Mouse (Mus musculus): ENCODE measurements at regions not wholly inside any gene's neighbourhood (a gene's known extent, or its start where the extent isn't known, plus 50 kb on each side); places are given as distances from the start of the nearest gene placed in this dataset.

GRCm38 (mm10) chr12:119069747-119070146 is 103.5 kb upstream of the Abcb5 start:
- no peak for DNase-seq (ENCODE audit: low spot score)
- no peak for ATAC-seq
- Histone ChIP-seq H3K36me3 (ENCODE audit: insufficient read depth, low read length) (no peaks in the 10 kb centered on the region), H3K4me1 (ENCODE audit: insufficient read depth, low read depth, low read length) (no peaks in the 10 kb centered on the region), H3K9ac (replicated peaks; ENCODE audit: low read depth) (no peak overlapping the region), H3K4me3 (ENCODE audit: low read depth, low read length) (no peak overlapping the region), H3K9me3 (ENCODE audit: low read length) (no peaks in the 10 kb centered on the region), H3K27ac (ENCODE audit: low read length) (no peak overlapping the region), H3K4me2 (replicated peaks; ENCODE audit: low read depth, low read length) (no peak overlapping the region), H3K27me3 (replicated peaks; ENCODE audit: insufficient read depth, low read length) (no peaks in the 10 kb centered on the region)
- 79% methylated on average over 3 of the region's 3 CpGs for WGBS
- no peak for TF ChIP-seq EP300 (IDR thresholded peaks at IDR 0.05)
- no peak for TF ChIP-seq CTCF (IDR thresholded peaks at IDR 0.05)

- no peaks in the 10 kb centered on the region for H3K4me1 ChIP-seq (ENCODE audit: insufficient read depth, low read depth, low read length)
- H3K9me3 ChIP-seq (ENCODE audit: low read length) = no peaks in the 10 kb centered on the region
- TF ChIP-seq EP300 (IDR thresholded peaks at IDR 0.05) (no peak), CTCF (IDR thresholded peaks at IDR 0.05) (no peak)
- no peak overlapping the region for H3K9ac ChIP-seq (replicated peaks; ENCODE audit: low read depth)
- no peaks in the 10 kb centered on the region for H3K27me3 ChIP-seq (replicated peaks; ENCODE audit: insufficient read depth, low read length)
- H3K4me3 ChIP-seq (ENCODE audit: low read depth, low read length) = no peak overlapping the region
- 93% methylated on average over 2 of the region's 2 CpGs for WGBS
- H3K27ac ChIP-seq (ENCODE audit: low read length) = no peak overlapping the region
- no peak for DNase-seq (ENCODE audit: low spot score)
- no peak overlapping the region for H3K4me2 ChIP-seq (replicated peaks; ENCODE audit: low read depth, low read length)
- ATAC-seq = no peak
- no peaks in the 10 kb centered on the region for H3K36me3 ChIP-seq (ENCODE audit: insufficient read depth, low read length)
Measured at GRCm38 (mm10) chr12:119068079-119068478, 101.9 kb upstream of the Abcb5 start.

GRCm38 (mm10) chr12:119062931-119063330 is 96.7 kb upstream of the Abcb5 start:
- Histone ChIP-seq H3K9me3 (ENCODE audit: low read length) (no peaks in the 10 kb centered on the region), H3K9ac (replicated peaks; ENCODE audit: low read depth) (no peak overlapping the region), H3K4me2 (replicated peaks; ENCODE audit: low read depth, low read length) (no peak overlapping the region), H3K27me3 (replicated peaks; ENCODE audit: insufficient read depth, low read length) (no peaks in the 10 kb centered on the region), H3K4me3 (ENCODE audit: low read depth, low read length) (no peak overlapping the region), H3K36me3 (ENCODE audit: insufficient read depth, low read length) (no peaks in the 10 kb centered on the region), H3K4me1 (ENCODE audit: insufficient read depth, low read depth, low read length) (no peaks in the 10 kb centered on the region), H3K27ac (ENCODE audit: low read length) (no peak overlapping the region)
- TF ChIP-seq CTCF (IDR thresholded peaks at IDR 0.05) = no peak
- no peak for TF ChIP-seq EP300 (IDR thresholded peaks at IDR 0.05)
- WGBS = 61% methylated on average over 2 of the region's 2 CpGs
- ATAC-seq (no peak), DNase-seq (ENCODE audit: low spot score) (no peak)

GRCm38 (mm10) chr12:119062490-119062889 is 96.3 kb upstream of the Abcb5 start:
- H3K27ac ChIP-seq (ENCODE audit: low read length) = no peak overlapping the region
- H3K4me2 ChIP-seq (replicated peaks; ENCODE audit: low read depth, low read length) = no peak overlapping the region
- no peak for TF ChIP-seq CTCF (IDR thresholded peaks at IDR 0.05)
- TF ChIP-seq EP300 (IDR thresholded peaks at IDR 0.05) = no peak
- no peak for ATAC-seq
- no peaks in the 10 kb centered on the region for H3K4me1 ChIP-seq (ENCODE audit: insufficient read depth, low read depth, low read length)
- no peaks in the 10 kb centered on the region for H3K27me3 ChIP-seq (replicated peaks; ENCODE audit: insufficient read depth, low read length)
- H3K9ac ChIP-seq (replicated peaks; ENCODE audit: low read depth) = no peak overlapping the region
- H3K9me3 ChIP-seq (ENCODE audit: low read length) = no peaks in the 10 kb centered on the region
- no peak overlapping the region for H3K4me3 ChIP-seq (ENCODE audit: low read depth, low read length)
- no peak for DNase-seq (ENCODE audit: low spot score)
- no peaks in the 10 kb centered on the region for H3K36me3 ChIP-seq (ENCODE audit: insufficient read depth, low read length)

GRCm38 (mm10) chr12:119054560-119054959 is 88.3 kb upstream of the Abcb5 start:
- Histone ChIP-seq H3K9ac (replicated peaks; ENCODE audit: low read depth) (no peak overlapping the region), H3K4me2 (replicated peaks; ENCODE audit: low read depth, low read length) (no peak overlapping the region), H3K27ac (ENCODE audit: low read length) (no peak overlapping the region), H3K9me3 (ENCODE audit: low read length) (no peaks in the 10 kb centered on the region), H3K4me1 (ENCODE audit: insufficient read depth, low read depth, low read length) (no peaks in the 10 kb centered on the region), H3K27me3 (replicated peaks; ENCODE audit: insufficient read depth, low read length) (no peaks in the 10 kb centered on the region), H3K36me3 (ENCODE audit: insufficient read depth, low read length) (no peaks in the 10 kb centered on the region), H3K4me3 (ENCODE audit: low read depth, low read length) (no peak overlapping the region)
- ATAC-seq = no peak
- WGBS = 25% methylated on average over 3 of the region's 3 CpGs
- no peak for TF ChIP-seq EP300 (IDR thresholded peaks at IDR 0.05)
- TF ChIP-seq CTCF (IDR thresholded peaks at IDR 0.05) = no peak
- no peak for DNase-seq (ENCODE audit: low spot score)

- Histone ChIP-seq H3K36me3 (ENCODE audit: insufficient read depth, low read length) (no peaks in the 10 kb centered on the region), H3K9ac (replicated peaks; ENCODE audit: low read depth) (no peak overlapping the region), H3K9me3 (ENCODE audit: low read length) (no peaks in the 10 kb centered on the region), H3K27ac (ENCODE audit: low read length) (no peak overlapping the region), H3K4me3 (ENCODE audit: low read depth, low read length) (no peak overlapping the region), H3K27me3 (replicated peaks; ENCODE audit: insufficient read depth, low read length) (no peaks in the 10 kb centered on the region), H3K4me1 (ENCODE audit: insufficient read depth, low read depth, low read length) (no peaks in the 10 kb centered on the region), H3K4me2 (replicated peaks; ENCODE audit: low read depth, low read length) (no peak overlapping the region)
- ATAC-seq (no peak), DNase-seq (ENCODE audit: low spot score) (no peak)
- TF ChIP-seq CTCF (IDR thresholded peaks at IDR 0.05) = no peak
- TF ChIP-seq EP300 (IDR thresholded peaks at IDR 0.05) = no peak
- WGBS = 26% methylated on average over 2 of the region's 2 CpGs
Measured at GRCm38 (mm10) chr12:119051692-119052379, 85.6 kb upstream of the Abcb5 start.

GRCm38 (mm10) chr12:119038306-119038705 is 72.1 kb upstream of the Abcb5 start:
- Histone ChIP-seq H3K9me3 (ENCODE audit: low read length) (no peaks in the 10 kb centered on the region), H3K27me3 (replicated peaks; ENCODE audit: insufficient read depth, low read length) (no peaks in the 10 kb centered on the region), H3K4me2 (replicated peaks; ENCODE audit: low read depth, low read length) (no peak overlapping the region), H3K4me1 (ENCODE audit: insufficient read depth, low read depth, low read length) (no peaks in the 10 kb centered on the region), H3K36me3 (ENCODE audit: insufficient read depth, low read length) (no peaks in the 10 kb centered on the region), H3K4me3 (ENCODE audit: low read depth, low read length) (no peak overlapping the region), H3K27ac (ENCODE audit: low read length) (no peak overlapping the region), H3K9ac (replicated peaks; ENCODE audit: low read depth) (no peak overlapping the region)
- TF ChIP-seq EP300 (IDR thresholded peaks at IDR 0.05) = no peak
- TF ChIP-seq CTCF (IDR thresholded peaks at IDR 0.05) = no peak; the same call in 1 of the 2 replicates
- ATAC-seq = no peak
- no peak for DNase-seq (ENCODE audit: low spot score)
- 92% methylated on average over 3 of the region's 3 CpGs for WGBS
